Mouse (Mus musculus): Measurements from ENCODE around the gene Krt26. TPM values are rescaled to one million over a fixed set of nuclear protein-coding genes. Genes with fewer than 3 reads are reported as not detected.
A peak's percentile ranks its signal among the peaks of the same experiment; 100 is the strongest.

Krt26 gene
- polyA plus RNA-seq (2016; fragmentation: Nextera tagmentation; extraction: Ambion mirVana): not detected in 2 replicates

DNA sequence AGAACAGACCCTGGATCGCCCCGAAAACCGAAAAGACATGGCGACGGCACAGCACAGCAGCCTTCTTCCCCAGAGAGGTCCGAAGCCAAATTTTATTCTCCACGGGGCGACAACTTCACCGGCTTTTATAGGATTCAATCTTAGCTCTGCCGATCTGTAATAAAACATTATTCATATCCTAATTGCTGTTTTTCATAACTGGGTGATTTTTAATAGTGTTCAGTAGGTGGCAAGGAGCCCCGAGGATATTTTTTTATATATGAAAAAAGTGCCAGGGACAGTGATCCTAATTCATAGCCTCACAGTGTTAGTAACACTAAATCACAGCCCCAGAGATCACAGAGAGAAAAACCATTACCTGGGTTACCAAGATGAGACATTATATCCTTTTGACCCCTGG is at the start of gene Krt26:
TSS of gene Krt26 (minus strand) at position 101 of the 400 bp plus-strand sequence.
- Histone ChIP-seq H3K9me3 (no peaks in the 10 kb centered on the region), H3K4me1 (peaks cover 6% of the 10 kb centered on the region; the same call in 1 of the 2 replicates), H3K36me3 (replicated peaks) (no peaks in the 10 kb centered on the region), H3K27me3 (ENCODE audit: poor library complexity, severe bottlenecking) (no peaks in the 10 kb centered on the region), H3K4me3 (no peak within 1 kb of the TSS), H3K27ac (no peak within 1 kb of the TSS)
- 93% methylated on average over 11 of the region's 11 CpGs for WGBS
- no peak for DNase-seq (ENCODE audit: extremely low spot score, low spot score)

DNA sequence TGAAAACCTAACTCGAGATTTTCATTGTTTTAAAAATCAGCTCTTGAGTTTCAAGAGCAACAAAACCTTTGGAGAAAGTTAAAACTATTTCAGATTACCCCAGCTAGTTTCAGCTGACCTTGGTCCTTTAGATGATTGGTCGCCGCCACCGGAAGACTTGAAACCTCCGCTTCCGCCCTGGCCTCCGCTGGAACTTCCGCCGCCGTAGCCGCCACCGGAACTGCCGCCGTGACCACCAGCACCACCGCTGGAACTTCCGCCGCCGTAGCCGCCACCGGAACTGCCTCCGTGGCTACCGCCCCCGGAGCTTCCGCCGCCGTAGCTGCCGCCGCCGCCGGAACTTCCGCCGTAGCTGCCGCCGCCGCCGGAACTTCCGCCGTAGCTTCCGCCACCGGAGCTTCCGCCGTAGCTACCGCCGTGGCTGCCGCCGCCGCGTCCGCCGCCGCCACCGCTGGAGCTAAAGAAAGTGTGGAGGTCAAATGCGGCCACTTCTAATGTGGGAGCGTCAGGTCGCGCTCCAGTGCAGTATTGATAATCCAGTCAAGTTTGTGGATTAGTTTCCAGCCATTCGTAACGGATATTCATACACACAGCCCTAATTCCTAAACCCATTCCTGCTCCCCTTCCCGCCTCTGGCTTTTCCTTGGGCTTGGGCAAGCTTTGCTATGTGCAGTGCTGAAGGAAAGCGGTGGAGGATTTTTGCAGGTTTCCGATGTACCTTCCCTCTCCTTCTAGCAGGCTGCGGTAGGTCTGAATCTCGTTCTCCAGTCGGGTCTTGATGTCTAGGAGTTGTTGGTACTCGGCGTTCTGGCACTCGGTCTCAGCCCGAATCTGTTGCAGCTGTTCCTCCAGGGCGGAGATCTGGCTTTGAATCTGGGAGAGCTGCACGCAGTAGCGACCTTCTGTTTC is 48.3 kb upstream of the Krt26 start:
- peak overlapping the region; percentile 63 for H3K4me3 ChIP-seq
- peaks cover 12% of the 10 kb centered on the region for H3K36me3 ChIP-seq (replicated peaks)
- H3K27me3 ChIP-seq (ENCODE audit: poor library complexity, severe bottlenecking): peaks cover 20% of the 10 kb centered on the region
- no peaks in the 10 kb centered on the region for H3K9me3 ChIP-seq
- peak overlapping the region; percentile 91 for H3K27ac ChIP-seq
- 2% methylated on average over 71 of the region's 71 CpGs for WGBS
- peak; percentile 92 for DNase-seq (ENCODE audit: extremely low spot score, low spot score)
- peaks cover 13% of the 10 kb centered on the region for H3K4me1 ChIP-seq

DNA sequence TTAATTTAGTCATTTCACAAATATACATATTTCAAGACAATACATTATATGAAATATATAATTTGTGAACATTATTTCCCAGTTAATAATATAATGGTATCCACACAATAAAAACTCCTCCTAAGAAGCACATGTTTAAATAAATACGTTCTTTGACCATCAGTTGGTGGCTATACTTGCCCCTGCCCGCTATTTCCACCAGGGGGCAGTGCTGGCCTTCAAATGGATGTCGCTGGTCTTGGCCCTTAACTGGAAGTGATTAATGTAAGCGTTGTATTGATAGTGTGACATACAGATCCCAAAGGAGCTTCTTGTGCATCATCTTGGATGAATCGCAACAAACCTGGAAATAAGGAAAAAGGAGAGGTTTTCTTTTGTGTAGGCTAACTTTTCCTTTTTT is 41.8 kb upstream of the Krt26 start:
- H3K9me3 ChIP-seq: no peaks in the 10 kb centered on the region
- WGBS: 23% methylated on average over 5 of the region's 5 CpGs
- H3K4me1 ChIP-seq: no peaks in the 10 kb centered on the region
- no peak overlapping the region for H3K4me3 ChIP-seq
- peaks cover 20% of the 10 kb centered on the region for H3K27me3 ChIP-seq (ENCODE audit: poor library complexity, severe bottlenecking)
- no peaks in the 10 kb centered on the region for H3K36me3 ChIP-seq (replicated peaks)
- peak; percentile 74 for DNase-seq (ENCODE audit: extremely low spot score, low spot score)
- no peak overlapping the region for H3K27ac ChIP-seq

DNA sequence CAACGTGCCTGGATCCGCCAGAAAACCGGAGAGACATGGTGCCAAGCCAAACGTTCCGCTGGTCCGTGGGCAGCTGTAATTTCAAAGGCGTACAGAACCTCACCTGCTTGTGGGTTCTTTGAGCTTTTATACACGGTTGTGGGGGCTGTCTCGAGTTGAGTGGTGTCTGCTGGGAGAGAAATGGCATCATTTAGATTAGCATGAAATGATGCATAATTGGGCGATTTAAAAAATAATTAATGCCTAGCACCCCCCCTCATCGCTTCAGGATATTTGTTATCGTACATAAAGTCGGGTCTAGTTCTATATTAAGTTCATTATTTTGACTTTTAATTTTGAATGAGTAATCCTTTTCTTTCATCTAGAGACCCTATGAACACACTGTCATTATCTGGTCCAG is 37.0 kb upstream of the Krt26 start, which contains the start of gene Krt28:
TSS of gene Krt28 (minus strand) at position 101 of the 400 bp plus-strand sequence.
- WGBS: 88% methylated on average over 13 of the region's 13 CpGs
- no peaks in the 10 kb centered on the region for H3K9me3 ChIP-seq

DNA sequence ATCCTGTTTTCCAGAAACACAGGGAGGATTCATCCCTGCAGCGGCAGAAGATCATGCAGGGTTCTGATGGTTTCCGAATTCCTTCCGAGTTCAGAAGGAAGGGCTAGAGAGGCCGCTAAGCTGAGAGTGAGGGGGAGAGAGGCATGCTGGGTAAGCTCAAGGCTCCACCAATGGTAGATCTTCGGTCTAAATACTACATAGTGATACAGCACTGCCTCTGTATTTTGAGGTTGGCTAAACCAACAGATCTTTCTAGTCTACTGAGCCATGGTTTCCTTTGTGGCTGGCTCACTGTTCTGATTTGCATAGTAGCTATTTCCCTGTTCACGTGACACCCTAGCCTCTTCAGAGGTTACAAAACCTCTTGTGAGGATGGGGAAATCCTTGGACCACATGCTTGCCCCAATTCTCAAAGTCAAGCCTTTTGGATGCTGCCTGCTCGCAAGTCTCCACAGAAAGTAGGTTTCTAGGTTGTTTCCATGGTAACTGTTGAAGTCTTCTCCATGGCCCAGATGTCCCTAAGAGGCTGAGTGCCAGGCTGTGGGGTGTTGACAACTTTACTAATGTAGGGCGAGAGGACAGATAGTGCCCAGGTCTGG is 32.2 kb upstream of the Krt26 start:
- H3K27ac ChIP-seq: no peak overlapping the region
- no peak overlapping the region for H3K4me3 ChIP-seq
- DNase-seq (ENCODE audit: extremely low spot score, low spot score): no peak
- no peaks in the 10 kb centered on the region for H3K9me3 ChIP-seq
- no peaks in the 10 kb centered on the region for H3K36me3 ChIP-seq (replicated peaks)
- 86% methylated on average over 8 of the region's 8 CpGs for WGBS
- H3K27me3 ChIP-seq (ENCODE audit: poor library complexity, severe bottlenecking): no peaks in the 10 kb centered on the region
- H3K4me1 ChIP-seq: no peaks in the 10 kb centered on the region

More for the DNA sequence above, 37.0 kb upstream of the Krt26 start, which contains the start of gene Krt28:
- no peaks in the 10 kb centered on the region for H3K4me1 ChIP-seq
- H3K36me3 ChIP-seq (replicated peaks): no peaks in the 10 kb centered on the region
- no peak within 1 kb of the TSS for H3K4me3 ChIP-seq
- no peak for DNase-seq (ENCODE audit: extremely low spot score, low spot score)
- H3K27me3 ChIP-seq (ENCODE audit: poor library complexity, severe bottlenecking): no peaks in the 10 kb centered on the region
- no peak within 1 kb of the TSS for H3K27ac ChIP-seq

DNA sequence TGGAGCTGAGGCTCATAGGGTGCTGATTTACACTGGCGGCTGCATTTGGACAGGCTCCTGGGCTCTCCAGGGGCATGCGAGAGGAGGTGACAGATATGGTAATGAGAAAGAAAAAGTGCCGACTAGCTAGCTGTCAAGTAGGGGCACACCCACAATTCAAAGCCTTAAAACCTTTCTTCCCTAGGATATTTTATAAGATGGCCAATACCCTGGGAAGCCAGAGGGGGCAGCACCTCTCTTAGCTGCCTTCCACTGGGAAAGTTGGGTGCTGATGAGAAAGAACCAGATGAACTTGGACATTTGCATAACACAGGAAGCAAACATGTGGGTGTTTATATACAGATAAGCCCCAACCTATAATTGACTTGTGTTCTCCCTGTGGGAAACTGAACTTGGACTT is 31.5 kb upstream of the Krt26 start:
- WGBS: 35% methylated on average over 3 of the region's 3 CpGs
- H3K27me3 ChIP-seq (ENCODE audit: poor library complexity, severe bottlenecking): no peaks in the 10 kb centered on the region
- H3K4me3 ChIP-seq: no peak overlapping the region
- no peak overlapping the region for H3K27ac ChIP-seq
- H3K9me3 ChIP-seq: no peaks in the 10 kb centered on the region
- H3K4me1 ChIP-seq: no peaks in the 10 kb centered on the region
- no peak for DNase-seq (ENCODE audit: extremely low spot score, low spot score)
- H3K36me3 ChIP-seq (replicated peaks): no peaks in the 10 kb centered on the region

DNA sequence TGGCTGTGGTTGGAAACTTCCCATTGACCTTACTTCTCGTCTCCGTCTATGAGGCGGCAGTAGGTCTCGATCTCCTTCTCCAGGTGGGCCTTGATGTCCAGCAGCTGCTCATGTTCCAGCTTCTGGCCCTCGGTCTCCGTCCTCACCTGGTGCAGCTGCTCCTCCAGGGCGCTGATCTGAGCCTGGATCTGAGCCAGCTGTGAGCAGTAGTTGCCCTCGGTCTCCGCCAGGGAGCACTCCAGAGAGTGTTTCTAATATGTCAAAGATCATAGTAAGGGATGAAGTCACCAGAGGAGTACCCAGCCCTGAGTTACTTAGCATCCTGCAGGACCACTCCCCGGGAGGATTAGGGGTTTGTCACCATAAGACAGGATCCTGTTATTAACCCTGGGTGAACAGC is 29.0 kb upstream of the Krt26 start:
- Histone ChIP-seq H3K9me3 (no peaks in the 10 kb centered on the region), H3K27me3 (ENCODE audit: poor library complexity, severe bottlenecking) (no peaks in the 10 kb centered on the region), H3K4me3 (no peak overlapping the region), H3K27ac (no peak overlapping the region), H3K4me1 (no peaks in the 10 kb centered on the region), H3K36me3 (replicated peaks) (no peaks in the 10 kb centered on the region)
- DNase-seq (ENCODE audit: extremely low spot score, low spot score): no peak
- WGBS: 52% methylated on average over 10 of the region's 10 CpGs

DNA sequence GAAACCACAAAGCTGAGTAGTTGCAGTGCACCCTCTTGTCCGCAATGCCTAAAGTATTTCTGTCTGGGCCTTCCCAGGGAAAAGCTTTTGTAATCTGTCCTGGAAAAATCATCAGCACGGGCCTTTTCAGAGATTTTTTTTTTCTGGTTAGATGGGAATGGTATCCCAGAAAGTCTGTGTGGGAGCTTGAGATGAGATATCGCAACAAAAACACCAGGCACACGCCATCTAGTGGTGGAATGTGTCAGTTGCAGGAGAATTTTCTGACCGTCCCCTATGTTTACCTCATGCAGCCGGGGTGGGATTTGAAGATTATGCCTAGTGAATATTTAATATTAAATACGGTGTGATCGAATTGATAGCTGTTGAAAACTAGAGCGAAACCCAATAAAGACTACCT is 26.6 kb upstream of the Krt26 start:
- Histone ChIP-seq H3K4me3 (no peak overlapping the region), H3K36me3 (replicated peaks) (no peaks in the 10 kb centered on the region), H3K27ac (no peak overlapping the region), H3K9me3 (no peaks in the 10 kb centered on the region), H3K27me3 (ENCODE audit: poor library complexity, severe bottlenecking) (no peaks in the 10 kb centered on the region), H3K4me1 (no peaks in the 10 kb centered on the region)
- DNase-seq (ENCODE audit: extremely low spot score, low spot score): peak; percentile 26
- 27% methylated on average over 9 of the region's 9 CpGs for WGBS

DNA sequence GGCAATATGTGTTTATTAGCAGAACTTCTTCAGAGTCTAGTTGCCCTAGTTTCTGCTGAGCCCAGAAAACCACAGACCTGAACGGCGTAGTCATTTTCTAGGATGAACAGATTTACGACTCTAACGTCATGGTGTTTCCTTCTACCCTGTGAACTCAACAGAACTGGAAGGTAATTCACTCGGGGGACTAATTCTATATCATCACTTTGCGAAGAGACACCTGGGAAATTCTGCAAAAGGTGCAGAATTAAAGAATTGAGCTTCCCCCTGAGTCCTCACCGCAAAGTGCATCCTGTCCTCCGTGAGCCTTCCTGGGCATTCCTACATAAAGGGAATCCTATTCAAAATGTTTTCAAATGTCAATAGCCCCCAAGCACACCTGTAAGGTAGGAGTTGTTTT is 23.7 kb upstream of the Krt26 start:
- Histone ChIP-seq H3K36me3 (replicated peaks) (no peaks in the 10 kb centered on the region), H3K9me3 (no peaks in the 10 kb centered on the region), H3K4me3 (no peak overlapping the region), H3K27me3 (ENCODE audit: poor library complexity, severe bottlenecking) (no peaks in the 10 kb centered on the region), H3K27ac (no peak overlapping the region), H3K4me1 (no peaks in the 10 kb centered on the region)
- DNase-seq (ENCODE audit: extremely low spot score, low spot score): no peak
- 89% methylated on average over 8 of the region's 8 CpGs for WGBS

DNA sequence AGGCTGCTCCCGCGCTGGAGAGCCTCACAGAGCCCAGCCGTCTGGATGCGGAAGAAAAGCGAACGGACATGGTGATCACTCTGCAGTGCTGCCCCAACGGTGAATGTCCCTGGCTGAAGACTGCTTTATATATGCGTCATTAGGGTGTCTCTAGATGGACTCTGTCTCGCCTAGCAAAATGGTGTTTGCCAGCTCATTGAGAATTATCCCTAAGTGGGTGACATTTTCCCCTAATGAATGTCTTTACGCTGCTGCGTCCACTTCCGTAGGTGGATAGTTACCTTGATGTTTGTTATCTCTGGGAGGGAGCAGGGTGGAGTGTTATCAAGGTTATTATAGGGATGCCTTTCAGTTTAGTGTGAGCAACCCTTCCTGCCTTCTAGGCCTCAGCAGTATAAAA is 13.2 kb upstream of the Krt26 start, which contains the start of gene Krt27:
TSS of gene Krt27 (minus strand) at position 101 of the 400 bp plus-strand sequence.
- no peak within 1 kb of the TSS for H3K4me3 ChIP-seq
- no peaks in the 10 kb centered on the region for H3K9me3 ChIP-seq
- 81% methylated on average over 12 of the region's 12 CpGs for WGBS
- no peak within 1 kb of the TSS for H3K27ac ChIP-seq
- H3K4me1 ChIP-seq: no peaks in the 10 kb centered on the region
- H3K36me3 ChIP-seq (replicated peaks): no peaks in the 10 kb centered on the region
- H3K27me3 ChIP-seq (ENCODE audit: poor library complexity, severe bottlenecking): no peaks in the 10 kb centered on the region
- DNase-seq (ENCODE audit: extremely low spot score, low spot score): no peak

DNA sequence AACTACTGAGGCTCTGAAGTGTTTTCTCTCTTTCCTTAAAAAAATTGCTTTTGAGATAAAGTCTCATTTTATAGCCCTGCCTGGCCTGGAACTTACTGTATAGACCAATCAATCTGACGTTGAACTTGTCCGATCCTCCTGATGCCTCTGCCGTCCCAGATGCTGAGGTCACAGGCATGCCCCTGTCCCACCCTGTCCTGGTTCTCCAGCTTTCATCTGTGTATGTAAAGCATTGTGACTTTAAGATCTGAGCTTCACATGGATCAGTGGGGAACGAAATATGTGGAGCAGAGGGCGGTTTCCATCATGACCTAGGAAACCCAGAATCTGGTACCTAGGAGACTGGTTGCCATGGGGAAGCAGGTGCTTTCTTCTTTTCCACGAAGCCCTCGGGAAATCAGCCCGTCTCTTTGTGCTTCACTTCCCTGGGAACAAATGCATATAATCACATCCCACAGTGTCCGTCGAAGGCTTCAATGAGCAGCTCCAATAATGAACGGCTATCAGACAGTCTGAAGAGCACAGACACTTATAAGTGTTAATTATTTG is 1.6 kb upstream of the Krt26 start:
- 71% methylated on average over 11 of the region's 11 CpGs for WGBS
- no peak overlapping the region for H3K27ac ChIP-seq
- H3K27me3 ChIP-seq (ENCODE audit: poor library complexity, severe bottlenecking): no peaks in the 10 kb centered on the region
- H3K4me3 ChIP-seq: no peak overlapping the region
- H3K9me3 ChIP-seq: no peaks in the 10 kb centered on the region
- DNase-seq (ENCODE audit: extremely low spot score, low spot score): no peak
- no peaks in the 10 kb centered on the region for H3K36me3 ChIP-seq (replicated peaks)
- peaks cover 6% of the 10 kb centered on the region; the same call in 1 of the 2 replicates for H3K4me1 ChIP-seq

DNA sequence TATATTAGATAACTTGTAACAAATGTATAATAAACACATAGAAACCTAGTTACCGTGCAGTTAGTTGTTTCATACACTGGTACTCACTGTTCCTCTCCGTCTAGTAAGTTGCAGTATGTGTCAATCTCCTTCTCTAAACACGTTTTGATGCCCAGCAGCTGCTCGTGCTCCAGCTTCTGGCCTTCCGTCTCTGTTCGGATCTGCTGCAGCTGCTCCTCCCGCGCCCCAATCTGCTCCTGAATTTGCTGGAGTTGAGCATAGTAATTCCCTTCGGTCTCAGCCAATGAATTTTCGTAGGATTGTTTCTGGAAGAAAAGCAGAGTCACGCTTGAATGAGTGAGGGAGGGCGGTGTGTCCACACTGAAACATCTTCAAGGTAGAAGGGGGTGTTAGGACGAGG is 4.3 kb downstream of the Krt26 start:
- Histone ChIP-seq H3K9me3 (no peaks in the 10 kb centered on the region), H3K4me3 (no peak overlapping the region), H3K27me3 (ENCODE audit: poor library complexity, severe bottlenecking) (no peaks in the 10 kb centered on the region), H3K36me3 (replicated peaks) (no peaks in the 10 kb centered on the region), H3K27ac (no peak overlapping the region), H3K4me1 (no peaks in the 10 kb centered on the region)
- no peak for DNase-seq (ENCODE audit: extremely low spot score, low spot score)
- 82% methylated on average over 13 of the region's 13 CpGs for WGBS

DNA sequence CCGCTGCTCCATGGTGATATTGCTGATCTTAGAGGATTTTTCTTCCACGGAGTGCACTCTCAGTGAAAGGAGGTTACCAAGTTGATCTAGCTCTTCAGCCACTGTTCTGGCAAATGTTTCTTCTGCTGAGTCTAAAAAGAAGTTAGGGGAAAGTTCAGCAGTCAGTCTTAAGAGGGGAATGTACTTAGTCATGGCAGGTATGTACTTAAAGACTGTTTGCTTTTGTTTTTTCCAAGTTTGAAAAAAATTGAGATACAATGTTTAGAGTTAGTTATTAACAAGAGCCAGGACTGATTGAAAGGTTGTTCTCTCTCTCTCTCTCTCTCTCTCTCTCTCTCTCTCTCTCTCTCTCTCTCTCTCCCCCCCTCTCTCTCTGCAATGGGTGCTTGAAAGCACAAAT is 8.1 kb downstream of the Krt26 start:
- no peak overlapping the region for H3K4me3 ChIP-seq
- H3K27me3 ChIP-seq (ENCODE audit: poor library complexity, severe bottlenecking): no peaks in the 10 kb centered on the region
- no peak for DNase-seq (ENCODE audit: extremely low spot score, low spot score)
- WGBS: 70% methylated on average over 2 of the region's 2 CpGs
- H3K27ac ChIP-seq: no peak overlapping the region
- H3K9me3 ChIP-seq: no peaks in the 10 kb centered on the region
- no peaks in the 10 kb centered on the region for H3K4me1 ChIP-seq
- H3K36me3 ChIP-seq (replicated peaks): no peaks in the 10 kb centered on the region

Measured in forebrain, embryonic 10.5 days (tissue).